Mouse (Mus musculus) liver, postnatal 0 days (tissue): ENCODE data around the gene Ltbp1.

Experiments used
- CTCF ChIP-seq: sonication (generic); IDR thresholded peaks from 2 replicates; pipeline ENCODE4 v1.5.1; 2016; ENCODE audit warnings: antibody characterized with exemption, low read depth
- EP300 ChIP-seq: IDR thresholded peaks from 2 replicates; pipeline ENCODE4 v1.6.1; 2016; ENCODE audit warnings: antibody characterized with exemption, low read depth, mild to moderate bottlenecking

- TF ChIP-seq EP300 (no peak), CTCF (no peak)
These were observed 153.0 kb downstream of the Ltbp1 start for GRCm38 (mm10) chr17:75158385-75158784.
